Mouse (Mus musculus): ENCODE data around the gene Itga9. TPM values are rescaled to one million over a fixed set of nuclear protein-coding genes. Genes with fewer than 3 reads are reported as not detected.

Gene Itga9
- total and polyA plus RNA-seq, 2 experiments, result 9.1 to 15.8 TPM

- 71% methylated on average over 5 of the region's 5 CpGs for WGBS
- Histone ChIP-seq H3K36me3 (ENCODE audit: control insufficient read depth, insufficient read depth, low read length) (no peaks in the 10 kb centered on the region), H3K4me1 (ENCODE audit: control insufficient read depth, insufficient read depth, low read length) (no peaks in the 10 kb centered on the region), H3K27ac (replicated peaks; ENCODE audit: insufficient read depth, low read depth, low read length) (no peak overlapping the region), H3K9ac (ENCODE audit: low read depth, low read length) (no peak overlapping the region), H3K79me2 (ENCODE audit: control insufficient read depth, insufficient read depth, low read length) (no peaks in the 10 kb centered on the region), H3K27me3 (ENCODE audit: control insufficient read depth, insufficient read depth, low read length) (no peaks in the 10 kb centered on the region), H3K4me3 (ENCODE audit: insufficient read depth, low read depth, low read length) (no peak overlapping the region)
- DNase-seq (ENCODE audit: extremely low read depth, low read depth, low spot score), result no peak
- TF ChIP-seq POLR2A (IDR thresholded peaks at IDR 0.05; ENCODE audit: extremely low read depth, insufficient read depth, low read length) (no peak), CTCF (IDR thresholded peaks at IDR 0.05; ENCODE audit: low read depth, low read length) (no peak)
Observed at GRCm38 (mm10) chr9:118714536-118714935, 108.0 kb downstream of the Itga9 start.

- DNase-seq (ENCODE audit: extremely low read depth, low read depth, low spot score), result no peak
- 68% methylated on average over 9 of the region's 9 CpGs for WGBS
- H3K9ac ChIP-seq (ENCODE audit: low read depth, low read length), result no peak overlapping the region
- H3K4me1 ChIP-seq (ENCODE audit: control insufficient read depth, insufficient read depth, low read length), result no peaks in the 10 kb centered on the region
- H3K4me3 ChIP-seq (ENCODE audit: insufficient read depth, low read depth, low read length), result no peak overlapping the region
- H3K36me3 ChIP-seq (ENCODE audit: control insufficient read depth, insufficient read depth, low read length), result no peaks in the 10 kb centered on the region
- no peak for TF ChIP-seq POLR2A (IDR thresholded peaks at IDR 0.05; ENCODE audit: extremely low read depth, insufficient read depth, low read length)
- no peak for TF ChIP-seq CTCF (IDR thresholded peaks at IDR 0.05; ENCODE audit: low read depth, low read length)
- H3K79me2 ChIP-seq (ENCODE audit: control insufficient read depth, insufficient read depth, low read length), result no peaks in the 10 kb centered on the region
- H3K27me3 ChIP-seq (ENCODE audit: control insufficient read depth, insufficient read depth, low read length), result no peaks in the 10 kb centered on the region
- no peak overlapping the region for H3K27ac ChIP-seq (replicated peaks; ENCODE audit: insufficient read depth, low read depth, low read length)
Observed at GRCm38 (mm10) chr9:118715971-118716628, 109.6 kb downstream of the Itga9 start.

- Histone ChIP-seq H3K4me3 (ENCODE audit: insufficient read depth, low read depth, low read length) (no peak overlapping the region), H3K9ac (ENCODE audit: low read depth, low read length) (no peak overlapping the region), H3K27ac (replicated peaks; ENCODE audit: insufficient read depth, low read depth, low read length) (no peak overlapping the region), H3K4me1 (ENCODE audit: control insufficient read depth, insufficient read depth, low read length) (no peaks in the 10 kb centered on the region), H3K36me3 (ENCODE audit: control insufficient read depth, insufficient read depth, low read length) (no peaks in the 10 kb centered on the region), H3K79me2 (ENCODE audit: control insufficient read depth, insufficient read depth, low read length) (no peaks in the 10 kb centered on the region), H3K27me3 (ENCODE audit: control insufficient read depth, insufficient read depth, low read length) (no peaks in the 10 kb centered on the region)
- 73% methylated on average over 3 of the region's 3 CpGs for WGBS
- DNase-seq (ENCODE audit: extremely low read depth, low read depth, low spot score), result no peak
- TF ChIP-seq POLR2A (IDR thresholded peaks at IDR 0.05; ENCODE audit: extremely low read depth, insufficient read depth, low read length) (no peak), CTCF (IDR thresholded peaks at IDR 0.05; ENCODE audit: low read depth, low read length) (no peak)
Observed at GRCm38 (mm10) chr9:118717436-118717835, 110.9 kb downstream of the Itga9 start.

DNA sequence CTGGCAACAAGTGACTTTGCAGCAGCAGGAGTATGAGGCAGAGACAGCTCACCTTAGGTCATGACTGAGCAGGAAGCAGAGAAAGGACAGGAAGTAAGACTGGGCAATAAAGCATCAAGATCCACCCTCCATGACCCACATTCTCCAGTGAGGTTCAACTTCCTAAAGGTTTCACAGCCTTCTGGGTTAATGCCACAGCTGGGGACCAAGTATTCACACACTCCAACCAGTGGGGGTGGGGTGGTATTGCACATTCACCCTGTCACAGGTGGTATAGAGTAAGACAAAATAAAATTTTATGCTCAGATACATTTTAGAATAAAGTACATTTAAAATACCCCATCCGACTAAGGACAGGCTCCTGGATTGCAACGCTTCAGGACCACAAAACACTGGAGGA lies 112.0 kb downstream of the Itga9 start:
- H3K79me2 ChIP-seq (ENCODE audit: control insufficient read depth, insufficient read depth, low read length), result no peaks in the 10 kb centered on the region
- no peaks in the 10 kb centered on the region for H3K27me3 ChIP-seq (ENCODE audit: control insufficient read depth, insufficient read depth, low read length)
- TF ChIP-seq POLR2A (IDR thresholded peaks at IDR 0.05; ENCODE audit: extremely low read depth, insufficient read depth, low read length) (no peak), CTCF (IDR thresholded peaks at IDR 0.05; ENCODE audit: low read depth, low read length) (no peak)
- H3K4me3 ChIP-seq (ENCODE audit: insufficient read depth, low read depth, low read length), result no peak overlapping the region
- H3K9ac ChIP-seq (ENCODE audit: low read depth, low read length), result no peak overlapping the region
- H3K4me1 ChIP-seq (ENCODE audit: control insufficient read depth, insufficient read depth, low read length), result no peaks in the 10 kb centered on the region
- H3K27ac ChIP-seq (replicated peaks; ENCODE audit: insufficient read depth, low read depth, low read length), result no peak overlapping the region
- DNase-seq (ENCODE audit: extremely low read depth, low read depth, low spot score), result no peak
- WGBS, result 90% methylated on average over 2 of the region's 2 CpGs
- no peaks in the 10 kb centered on the region for H3K36me3 ChIP-seq (ENCODE audit: control insufficient read depth, insufficient read depth, low read length)

DNA sequence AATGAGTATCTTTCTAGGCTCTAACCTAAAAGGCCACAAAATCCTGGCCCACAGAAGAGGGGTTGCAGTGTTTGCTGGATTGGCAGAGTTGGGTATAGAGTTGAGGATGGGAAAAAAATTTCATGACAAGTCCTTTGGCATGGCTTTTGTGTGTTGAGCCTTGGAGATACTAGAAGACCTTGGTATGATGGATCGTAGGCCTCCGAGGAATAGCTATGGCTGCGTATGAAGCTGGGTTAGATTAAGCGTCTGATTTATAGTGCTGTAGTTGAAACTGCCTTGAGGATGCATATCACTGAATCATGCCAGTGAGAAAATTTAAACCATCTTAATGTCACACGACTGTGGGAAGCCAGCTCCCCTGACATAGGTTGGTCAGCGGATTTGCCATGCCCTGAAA lies 114.6 kb downstream of the Itga9 start:
- no peak overlapping the region for H3K9ac ChIP-seq (ENCODE audit: low read depth, low read length)
- no peaks in the 10 kb centered on the region for H3K4me1 ChIP-seq (ENCODE audit: control insufficient read depth, insufficient read depth, low read length)
- H3K4me3 ChIP-seq (ENCODE audit: insufficient read depth, low read depth, low read length), result no peak overlapping the region
- DNase-seq (ENCODE audit: extremely low read depth, low read depth, low spot score), result no peak
- 93% methylated on average over 6 of the region's 6 CpGs for WGBS
- H3K36me3 ChIP-seq (ENCODE audit: control insufficient read depth, insufficient read depth, low read length), result no peaks in the 10 kb centered on the region
- no peak overlapping the region for H3K27ac ChIP-seq (replicated peaks; ENCODE audit: insufficient read depth, low read depth, low read length)
- H3K79me2 ChIP-seq (ENCODE audit: control insufficient read depth, insufficient read depth, low read length), result no peaks in the 10 kb centered on the region
- H3K27me3 ChIP-seq (ENCODE audit: control insufficient read depth, insufficient read depth, low read length), result no peaks in the 10 kb centered on the region
- TF ChIP-seq CTCF (IDR thresholded peaks at IDR 0.05; ENCODE audit: low read depth, low read length), result no peak
- TF ChIP-seq POLR2A (IDR thresholded peaks at IDR 0.05; ENCODE audit: extremely low read depth, insufficient read depth, low read length), result no peak

- Histone ChIP-seq H3K36me3 (ENCODE audit: control insufficient read depth, insufficient read depth, low read length) (no peaks in the 10 kb centered on the region), H3K4me1 (ENCODE audit: control insufficient read depth, insufficient read depth, low read length) (no peaks in the 10 kb centered on the region), H3K27me3 (ENCODE audit: control insufficient read depth, insufficient read depth, low read length) (no peaks in the 10 kb centered on the region), H3K4me3 (ENCODE audit: insufficient read depth, low read depth, low read length) (no peak overlapping the region), H3K27ac (replicated peaks; ENCODE audit: insufficient read depth, low read depth, low read length) (no peak overlapping the region), H3K79me2 (ENCODE audit: control insufficient read depth, insufficient read depth, low read length) (no peaks in the 10 kb centered on the region), H3K9ac (ENCODE audit: low read depth, low read length) (no peak overlapping the region)
- no peak for DNase-seq (ENCODE audit: extremely low read depth, low read depth, low spot score)
- WGBS, result 89% methylated on average over 2 of the region's 2 CpGs
- TF ChIP-seq POLR2A (IDR thresholded peaks at IDR 0.05; ENCODE audit: extremely low read depth, insufficient read depth, low read length) (no peak), CTCF (IDR thresholded peaks at IDR 0.05; ENCODE audit: low read depth, low read length) (no peak)
Observed at GRCm38 (mm10) chr9:118722789-118723325, 116.4 kb downstream of the Itga9 start.

All from liver, adult 2 months (tissue).